Mouse (Mus musculus): ENCODE measurements around the gene Esr1.

- TF ChIP-seq CTCF (IDR thresholded peaks at IDR 0.05; ENCODE audit: insufficient read depth, low read length) (no peak), POLR2A (IDR thresholded peaks at IDR 0.05; ENCODE audit: borderline replicate concordance, extremely low read depth, low read depth, low read length) (no peak)
These were observed 360.6 kb downstream of the Esr1 start for GRCm38 (mm10) chr10:4972026-4972425.
